Mouse (Mus musculus): ENCODE measurements around the gene Ephb2.

DNA sequence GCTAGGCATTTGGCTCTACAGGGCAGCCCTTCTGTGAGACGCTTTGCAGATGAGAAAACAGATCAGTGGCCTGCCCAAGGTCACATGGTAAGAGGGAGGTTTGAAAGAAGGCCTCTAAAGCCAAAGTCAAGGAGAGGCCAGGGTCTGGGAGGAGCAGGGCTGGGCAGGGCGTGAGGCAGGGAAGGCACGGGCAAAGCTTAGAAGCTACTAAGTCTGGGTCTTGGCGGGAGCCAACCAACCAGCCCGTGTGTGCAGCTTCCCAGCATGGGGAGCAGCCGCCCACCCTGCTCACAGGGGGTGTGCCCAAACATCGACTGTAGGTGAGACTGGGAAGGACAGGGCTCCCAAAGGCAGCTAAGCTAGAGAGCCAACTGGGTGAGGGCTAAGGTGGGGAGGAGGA lies 70.7 kb downstream of the Ephb2 start:
- TF ChIP-seq CTCF (conservative IDR thresholded peaks at IDR 0.05; ENCODE audit: insufficient read depth, insufficient read length, low read depth, low read length) (no peak), POLR2A (IDR thresholded peaks at IDR 0.05; ENCODE audit: low read depth, low read length) (no peak)
